Mouse (Mus musculus) myocyte (in vitro differentiated cells): ENCODE measurements at regions not wholly inside any gene's neighbourhood (a gene's known extent, or its start where the extent isn't known, plus 50 kb on each side); places are given as distances from the start of the nearest gene placed in this dataset.
"Not testable (repeated sequence)": the region's sequence is repeated elsewhere in the genome, so short reads cannot be mapped to it uniquely, and the experiment has no call there.

ENCODE experiments used
- MAX ChIP-seq: IDR thresholded peaks from one replicate; pipeline ENCODE4 v1.6.1; 2011; ENCODE audit warnings: low read depth, mild to moderate bottlenecking, control low read depth
- POLR2A ChIP-seq: IDR thresholded peaks from one replicate; pipeline ENCODE4 v1.6.1; 2011; ENCODE audit warnings: low read depth, mild to moderate bottlenecking, control low read depth, moderate library complexity; ENCODE audit not compliant: insufficient read length
- POLR2AphosphoS2 ChIP-seq: IDR thresholded peaks from one replicate; pipeline ENCODE4 v1.6.1; 2011; ENCODE audit warnings: low read depth, control low read depth; ENCODE audit not compliant: insufficient read length

- TF ChIP-seq POLR2AphosphoS2, MAX, POLR2A: not testable (repeated sequence)
Observed at GRCm38 (mm10) chr14:53034940-53035339, 539.4 kb upstream of the Olfr1507 start.
